Mouse (Mus musculus) CH12.LX (cell line): ENCODE data around the gene Nme9.

Source experiments
- CHD2 ChIP-seq: IDR thresholded peaks from 2 replicates; pipeline ENCODE4 v1.6.1; 2011; ENCODE audit warnings: low read length, improper control_type of control experiment
- CTCF ChIP-seq, 2 experiments: IDR thresholded peaks in 1 of 2; conservative IDR thresholded peaks in 1 of 2; 2 replicates each; pipeline ENCODE4 v1.5.1; 2011 to 2012; ENCODE audit warnings: low read depth in 2 of 2, low read length in 2 of 2, improper control_type of control experiment in 1 of 2, inconsistent platforms in 1 of 2, mild to moderate bottlenecking in 1 of 2, moderate library complexity in 1 of 2
- ETS1 ChIP-seq: conservative IDR thresholded peaks from 2 replicates; pipeline ENCODE4 v1.6.1; 2012; ENCODE audit warnings: low read depth, mild to moderate bottlenecking, inconsistent platforms, low read length, improper control_type of control experiment, moderate library complexity
- MAZ ChIP-seq: IDR thresholded peaks from 2 replicates; pipeline ENCODE4 v1.6.1; 2012; ENCODE audit warnings: low read depth, mild to moderate bottlenecking, inconsistent platforms, low read length, improper control_type of control experiment, moderate library complexity
- POLR2A ChIP-seq: IDR thresholded peaks from 2 replicates; pipeline ENCODE4 v1.6.1; 2011; ENCODE audit warnings: low read depth, mild to moderate bottlenecking, improper control_type of control experiment, low read length
- POLR2AphosphoS2 ChIP-seq: IDR thresholded peaks from 2 replicates; pipeline ENCODE4 v1.6.1; 2011; ENCODE audit warnings: low read depth, low read length, improper control_type of control experiment
- ZKSCAN1 ChIP-seq: IDR thresholded peaks from 2 replicates; pipeline ENCODE4 v1.6.1; 2012; ENCODE audit warnings: low read depth, inconsistent platforms, low read length, improper control_type of control experiment, borderline replicate concordance

DNA sequence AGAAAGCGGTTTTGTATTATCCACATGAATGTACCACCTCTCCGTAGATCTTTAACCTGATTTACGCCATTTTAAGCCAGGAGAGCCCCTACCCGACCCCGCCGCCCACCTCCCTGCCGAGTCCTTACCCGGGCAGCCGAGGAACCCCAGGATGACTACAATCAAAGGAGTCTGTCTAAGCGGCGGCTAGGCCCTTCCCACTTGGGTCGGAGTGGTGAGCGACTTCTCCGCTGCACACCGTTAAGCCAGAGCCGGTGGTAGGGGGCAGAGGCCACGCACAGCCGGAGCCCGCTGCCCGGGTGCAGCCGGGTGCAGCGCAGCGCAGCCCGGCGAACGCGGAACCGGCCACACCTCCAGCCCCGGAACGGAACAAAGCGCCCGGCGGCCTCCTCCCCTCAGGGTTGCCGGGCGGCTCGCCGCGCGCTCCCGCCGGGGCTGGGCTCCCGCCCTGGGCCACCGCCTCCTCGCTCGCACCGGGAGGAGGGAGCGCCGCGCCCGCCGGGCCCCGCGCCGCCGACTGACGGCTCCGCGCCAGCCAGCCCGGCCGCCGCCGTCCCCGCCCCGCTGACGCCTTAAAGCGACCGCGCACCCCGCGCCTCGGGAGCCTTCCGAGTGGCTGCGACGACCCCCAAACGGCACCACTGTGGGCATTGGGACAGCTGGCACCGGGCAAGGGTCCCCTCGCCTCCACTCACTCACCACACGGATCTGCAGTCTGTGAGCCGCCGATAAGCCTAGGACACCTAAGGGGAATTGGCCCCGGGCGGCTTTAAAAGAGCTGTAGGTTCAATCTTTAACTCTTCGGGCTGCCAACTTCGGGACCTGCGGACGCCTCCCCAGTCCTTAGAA, 14.9 kb upstream of the Nme9 start:
- TF ChIP-seq POLR2A (no peak), CTCF (conservative IDR thresholded peaks at IDR 0.05 in 1 of 2, IDR thresholded peaks at IDR 0.05 in 1 of 2; ENCODE audit: low read depth in 2 of 2, low read length in 2 of 2) (no peak), CHD2 (no peak), MAZ (no peak), POLR2AphosphoS2 (no peak), ZKSCAN1 (no peak), ETS1 (no peak)
